Mouse (Mus musculus) heart, embryonic 16.5 days (tissue): ENCODE measurements at regions not wholly inside any gene's neighbourhood (a gene's known extent, or its start where the extent isn't known, plus 50 kb on each side); places are given as distances from the start of the nearest gene placed in this dataset.

ENCODE experiments used
- ATAC-seq: fragments of 200-750 bp; cut with Nextera tagmentation; replicated peaks from 2 replicates; pipeline ENCODE4 v1.8.0; 2017; ENCODE audit warnings: moderate number of reproducible peaks; ENCODE audit not compliant: insufficient read depth, low FRiP score; ENCODE audit errors: extremely low read depth
- H3K27ac ChIP-seq: fragments of 300-500 bp; sonication (generic); 2 replicates; pipeline ENCODE4 v1.5.1; 2014; ENCODE audit warnings: mild to moderate bottlenecking, low read length, control low read depth, moderate library complexity
- H3K27me3 ChIP-seq: fragments of 300-500 bp; sonication (generic); 2 replicates; pipeline ENCODE4 v1.6.1; 2014; ENCODE audit warnings: low read length, mixed read lengths; ENCODE audit not compliant: control insufficient read depth, insufficient read depth
- H3K36me3 ChIP-seq: fragments of 300-500 bp; sonication (generic); 2 replicates; pipeline ENCODE4 v1.6.1; 2014; ENCODE audit not compliant: control insufficient read depth, insufficient read depth
- H3K4me1 ChIP-seq: fragments of 300-500 bp; sonication (generic); 2 replicates; pipeline ENCODE4 v1.6.1; 2014; ENCODE audit warnings: low read length, mixed read lengths; ENCODE audit not compliant: control insufficient read depth, insufficient read depth
- H3K4me2 ChIP-seq: fragments of 300-500 bp; sonication (generic); 2 replicates; pipeline ENCODE4 v1.6.1; 2014; ENCODE audit warnings: low read depth, mild to moderate bottlenecking, control low read depth, low read length
- H3K4me3 ChIP-seq: fragments of 300-500 bp; sonication (generic); 2 replicates; pipeline ENCODE4 v1.5.1; 2014; ENCODE audit warnings: mild to moderate bottlenecking, control low read depth, low read length
- H3K9ac ChIP-seq: fragments of 300-500 bp; sonication (generic); 2 replicates; pipeline ENCODE4 v1.6.1; 2014; ENCODE audit warnings: low read length, control low read depth
- H3K9me3 ChIP-seq: fragments of 300-500 bp; sonication (generic); replicated peaks from 2 replicates; pipeline ENCODE4 v1.6.1; 2016; ENCODE audit warnings: low read length; ENCODE audit not compliant: control insufficient read depth
- WGBS: fragments of 180-500 bp; shearing (Covaris S2); extraction: QIAGEN DNeasy Blood & Tissue Kit; methylation state at CpG from one replicate; pipeline ENCODE4 v1.1.7; 2014; 5-methylcytosine and 5-hydroxymethylcytosine counted together

DNA sequence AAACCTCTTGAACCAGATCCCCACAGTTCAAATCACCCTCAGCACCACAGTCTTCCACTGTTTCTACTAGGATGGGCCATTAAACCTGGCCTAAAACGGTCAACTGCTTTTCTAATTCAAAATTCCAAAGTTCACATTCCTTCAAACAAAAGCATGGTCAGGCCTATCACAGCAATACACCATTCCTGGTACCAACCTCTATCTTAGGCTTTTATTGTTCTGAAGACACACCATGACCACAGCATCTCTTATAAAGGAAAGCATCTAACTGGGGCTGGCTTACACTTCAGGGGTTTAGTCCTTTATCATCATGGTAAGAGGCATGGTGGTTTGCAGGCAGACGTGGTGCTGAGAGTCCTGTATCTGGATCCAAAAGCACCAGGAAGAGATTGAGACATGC lies 560.4 kb upstream of the Adam5 start:
- ATAC-seq, result no peak
- Histone ChIP-seq H3K4me1 (no peaks in the 10 kb centered on the region), H3K36me3 (no peaks in the 10 kb centered on the region), H3K27me3 (no peaks in the 10 kb centered on the region), H3K4me2 (no peak overlapping the region), H3K4me3 (no peak overlapping the region), H3K27ac (no peak overlapping the region), H3K9me3 (no peaks in the 10 kb centered on the region; the same call in 1 of the 2 replicates), H3K9ac (no peak overlapping the region)
- 71% methylated on average over 2 of the region's 2 CpGs for WGBS

GRCm38 (mm10) chr8:25373276-25373675 lies 549.1 kb upstream of the Adam5 start:
- Histone ChIP-seq H3K9me3 (no peaks in the 10 kb centered on the region), H3K36me3 (no peaks in the 10 kb centered on the region), H3K9ac (no peak overlapping the region), H3K27ac (no peak overlapping the region), H3K4me1 (0 out of 2 replicates have a peak, but pooled peaks cover 3% of the 10 kb centered on the region), H3K4me2 (no peak overlapping the region), H3K27me3 (peaks cover 3% of the 10 kb centered on the region; the same call in 1 of the 2 replicates), H3K4me3 (no peak overlapping the region)
- no peak for ATAC-seq
- WGBS, result 53% methylated on average over 8 of the region's 8 CpGs

DNA sequence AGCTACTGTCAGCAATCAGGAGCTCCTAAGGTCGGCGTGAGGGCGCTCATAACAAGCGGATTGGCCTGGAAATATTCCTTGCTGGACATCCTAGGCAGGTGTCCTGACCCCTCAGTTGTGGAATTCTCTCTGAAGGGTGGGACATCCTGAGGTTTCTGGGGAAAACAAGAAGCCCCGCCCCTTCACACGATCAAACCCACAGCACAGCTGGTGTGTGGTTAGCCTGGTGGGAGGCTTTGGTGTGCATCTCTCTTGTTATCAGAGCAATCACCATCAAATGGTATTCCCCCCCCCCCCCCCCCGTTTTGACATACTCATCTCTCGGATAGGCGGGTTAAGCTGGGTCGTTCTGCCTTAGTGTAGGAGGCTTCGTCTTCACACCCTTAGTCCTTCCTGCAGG lies 546.8 kb upstream of the Adam5 start:
- Histone ChIP-seq H3K9ac (no peak overlapping the region), H3K9me3 (no peaks in the 10 kb centered on the region), H3K4me3 (no peak overlapping the region), H3K27me3 (peaks cover 5% of the 10 kb centered on the region; the same call in 1 of the 2 replicates), H3K27ac (no peak overlapping the region), H3K4me1 (0 out of 2 replicates have a peak, but pooled peaks cover 3% of the 10 kb centered on the region), H3K4me2 (no peak overlapping the region), H3K36me3 (no peaks in the 10 kb centered on the region)
- 0 out of 2 replicates have a peak, but pooled peaks have one; percentile 14 for ATAC-seq
- WGBS, result 30% methylated on average over 11 of the region's 11 CpGs

DNA sequence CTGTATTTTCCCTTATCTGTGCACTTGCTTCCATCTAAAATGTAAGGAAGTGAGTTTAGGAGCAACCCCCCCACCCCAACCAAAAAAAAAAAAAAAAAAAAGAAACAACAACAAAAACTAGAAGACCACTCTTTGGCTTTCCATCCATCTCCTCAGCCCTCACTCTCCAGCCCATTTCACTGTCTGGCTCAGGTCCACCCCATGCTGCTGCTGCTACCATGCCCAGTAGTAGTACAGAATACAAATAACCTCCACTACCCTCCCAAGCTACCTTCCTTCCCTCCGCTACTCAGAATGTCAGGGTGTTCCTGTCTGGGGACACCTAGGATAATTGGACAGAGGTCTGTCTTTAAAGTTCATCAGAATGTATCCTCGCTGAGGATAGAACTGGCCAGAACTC lies 545.2 kb upstream of the Adam5 start:
- Histone ChIP-seq H3K4me2 (no peak overlapping the region), H3K27me3 (peaks cover 5% of the 10 kb centered on the region; the same call in 1 of the 2 replicates), H3K4me1 (0 out of 2 replicates have a peak, but pooled peaks cover 3% of the 10 kb centered on the region), H3K27ac (no peak overlapping the region), H3K9ac (no peak overlapping the region), H3K4me3 (no peak overlapping the region), H3K9me3 (no peaks in the 10 kb centered on the region), H3K36me3 (no peaks in the 10 kb centered on the region)
- WGBS, result 88% methylated on average over 2 of the region's 2 CpGs
- ATAC-seq, result no peak

GRCm38 (mm10) chr8:25368561-25369091 lies 544.5 kb upstream of the Adam5 start:
- Histone ChIP-seq H3K27me3 (peaks cover 5% of the 10 kb centered on the region; the same call in 1 of the 2 replicates), H3K4me1 (0 out of 2 replicates have a peak, but pooled peaks cover 3% of the 10 kb centered on the region), H3K36me3 (no peaks in the 10 kb centered on the region), H3K9me3 (no peaks in the 10 kb centered on the region), H3K9ac (no peak overlapping the region; the same call in 1 of the 2 replicates), H3K4me2 (peak overlapping the region; percentile 12; the same call in 1 of the 2 replicates), H3K27ac (no peak overlapping the region), H3K4me3 (no peak overlapping the region)
- 21% methylated on average over 11 of the region's 11 CpGs for WGBS
- no peak for ATAC-seq

DNA sequence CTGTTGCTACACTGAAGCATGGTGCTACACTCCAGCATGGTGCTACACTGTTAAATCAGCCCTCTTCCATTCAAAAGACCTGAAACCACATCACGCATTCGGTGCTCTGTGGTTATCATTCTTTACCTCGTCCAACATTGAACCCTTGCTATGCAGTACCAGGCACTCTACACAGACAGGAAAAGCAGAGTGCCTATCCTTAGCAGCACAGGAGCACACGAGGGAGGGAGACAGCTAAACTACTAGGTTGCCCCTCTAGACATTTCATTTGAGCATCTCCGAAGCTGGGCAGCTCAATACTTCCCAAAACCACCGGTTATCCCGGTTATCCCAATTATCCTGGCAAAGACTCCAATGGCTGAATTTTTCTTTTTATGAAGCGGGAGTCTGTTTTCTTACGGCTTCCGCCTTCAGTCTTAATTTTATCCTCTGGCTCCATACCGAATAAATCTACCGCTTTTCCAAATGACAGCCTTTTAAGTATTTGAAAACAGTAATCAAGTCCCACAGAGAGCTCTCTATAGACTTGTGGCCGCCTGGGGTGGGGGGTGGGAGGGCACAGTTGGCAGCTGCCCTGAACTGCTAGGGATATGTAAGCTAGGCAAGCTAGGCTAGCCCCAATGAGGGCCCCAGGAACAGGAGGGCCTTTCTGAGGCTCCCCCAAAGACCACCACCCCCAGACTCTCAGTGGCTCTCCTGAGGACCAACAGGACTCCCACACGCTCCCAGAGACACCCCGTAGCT lies 543.8 kb upstream of the Adam5 start:
- Histone ChIP-seq H3K27me3 (peaks cover 5% of the 10 kb centered on the region; the same call in 1 of the 2 replicates), H3K4me2 (no peak overlapping the region), H3K9ac (no peak overlapping the region), H3K9me3 (no peaks in the 10 kb centered on the region), H3K4me1 (0 out of 2 replicates have a peak, but pooled peaks cover 3% of the 10 kb centered on the region), H3K4me3 (no peak overlapping the region), H3K27ac (no peak overlapping the region), H3K36me3 (no peaks in the 10 kb centered on the region)
- ATAC-seq, result no peak
- WGBS, result 46% methylated on average over 15 of the region's 15 CpGs

- H3K4me3 ChIP-seq, result no peak overlapping the region
- no peaks in the 10 kb centered on the region for H3K36me3 ChIP-seq
- H3K4me1 ChIP-seq, result 0 out of 2 replicates have a peak, but pooled peaks cover 3% of the 10 kb centered on the region
- H3K9me3 ChIP-seq, result peaks cover 3% of the 10 kb centered on the region; the same call in 1 of the 2 replicates
- 36% methylated on average over 3 of the region's 3 CpGs for WGBS
- H3K9ac ChIP-seq, result no peak overlapping the region
- H3K4me2 ChIP-seq, result no peak overlapping the region
- H3K27ac ChIP-seq, result no peak overlapping the region
- H3K27me3 ChIP-seq, result peaks cover 5% of the 10 kb centered on the region; the same call in 1 of the 2 replicates
- ATAC-seq, result no peak
Measured at GRCm38 (mm10) chr8:25366181-25366580, 542.0 kb upstream of the Adam5 start.

GRCm38 (mm10) chr8:25362656-25363055 lies 538.5 kb upstream of the Adam5 start:
- 27% methylated on average over 9 of the region's 9 CpGs for WGBS
- no peaks in the 10 kb centered on the region for H3K4me1 ChIP-seq
- no peak overlapping the region for H3K4me3 ChIP-seq
- H3K27ac ChIP-seq, result no peak overlapping the region
- peaks cover 3% of the 10 kb centered on the region; the same call in 1 of the 2 replicates for H3K9me3 ChIP-seq
- no peak for ATAC-seq
- H3K27me3 ChIP-seq, result no peaks in the 10 kb centered on the region
- H3K9ac ChIP-seq, result no peak overlapping the region
- H3K36me3 ChIP-seq, result no peaks in the 10 kb centered on the region
- no peak overlapping the region for H3K4me2 ChIP-seq

DNA sequence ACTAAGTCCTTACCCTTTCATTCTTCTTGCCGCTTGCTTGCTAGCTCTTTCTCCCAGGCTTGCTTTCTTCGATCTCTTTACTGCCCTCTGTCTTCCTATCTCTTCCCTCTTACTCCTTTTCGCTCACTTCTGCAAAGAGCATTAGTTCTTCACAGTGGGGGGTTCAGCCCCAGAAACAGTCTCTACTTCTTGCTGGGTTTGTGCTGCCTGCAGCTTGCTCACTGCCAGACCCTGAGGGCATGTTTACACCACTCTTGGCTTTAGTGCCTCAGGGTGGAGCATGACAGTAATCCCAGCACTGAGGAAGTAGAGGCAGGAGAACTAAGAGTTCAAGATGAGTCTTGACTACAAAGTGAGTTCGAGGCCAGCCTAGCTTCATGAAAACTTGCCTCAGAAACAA lies 538.0 kb upstream of the Adam5 start:
- Histone ChIP-seq H3K27ac (no peak overlapping the region), H3K27me3 (no peaks in the 10 kb centered on the region), H3K9me3 (peaks cover 3% of the 10 kb centered on the region; the same call in 1 of the 2 replicates), H3K9ac (no peak overlapping the region), H3K4me2 (no peak overlapping the region), H3K36me3 (no peaks in the 10 kb centered on the region), H3K4me1 (no peaks in the 10 kb centered on the region), H3K4me3 (no peak overlapping the region)
- ATAC-seq, result no peak
- WGBS, result 57% methylated on average over 4 of the region's 4 CpGs
